Mouse (Mus musculus): ENCODE data around the gene Cdh24. TPM values are rescaled to one million over a fixed set of nuclear protein-coding genes. Genes with fewer than 3 reads are reported as not detected.

Cdh24 gene
- polyA plus RNA-seq, 1 experiment from 2014 or later, result 5.1 TPM

- no peak for ATAC-seq (ENCODE audit: insufficient number of reproducible peaks, insufficient read depth, low FRiP score, low read depth)
- Histone ChIP-seq H3K27me3 (ENCODE audit: control insufficient read depth, insufficient read depth, low read length) (no peaks in the 10 kb centered on the region), H3K36me3 (ENCODE audit: control insufficient read depth, insufficient read depth, low read length) (peaks cover 38% of the 10 kb centered on the region)
Measured at GRCm38 (mm10) chr14:54638210-54638609, 3.0 kb downstream of the Cdh24 start.

GRCm38 (mm10) chr14:54636954-54637353, 4.2 kb downstream of the Cdh24 start:
- Histone ChIP-seq H3K27ac (ENCODE audit: low read length) (no peak overlapping the region), H3K9me3 (ENCODE audit: control insufficient read depth, low read depth, low read length) (no peaks in the 10 kb centered on the region), H3K36me3 (ENCODE audit: control insufficient read depth, insufficient read depth, low read length) (peaks cover 38% of the 10 kb centered on the region), H3K4me3 (ENCODE audit: low read depth, low read length) (no peak overlapping the region), H3K4me2 (replicated peaks; ENCODE audit: low read depth, low read length) (no peak overlapping the region), H3K27me3 (ENCODE audit: control insufficient read depth, insufficient read depth, low read length) (no peaks in the 10 kb centered on the region), H3K4me1 (ENCODE audit: control insufficient read depth, insufficient read depth, low read length) (peaks cover 11% of the 10 kb centered on the region; the same call in 1 of the 2 replicates), H3K9ac (replicated peaks; ENCODE audit: low read depth, low read length) (no peak overlapping the region)
- ATAC-seq (ENCODE audit: insufficient number of reproducible peaks, insufficient read depth, low FRiP score, low read depth), result no peak
- WGBS, result 57% methylated on average over 8 of the region's 8 CpGs

More at GRCm38 (mm10) chr14:54638210-54638609, 3.0 kb downstream of the Cdh24 start:
- Histone ChIP-seq H3K4me1 (ENCODE audit: control insufficient read depth, insufficient read depth, low read length) (peaks cover 11% of the 10 kb centered on the region; the same call in 1 of the 2 replicates), H3K4me2 (replicated peaks; ENCODE audit: low read depth, low read length) (no peak overlapping the region), H3K27ac (ENCODE audit: low read length) (no peak overlapping the region), H3K4me3 (ENCODE audit: low read depth, low read length) (no peak overlapping the region), H3K9ac (replicated peaks; ENCODE audit: low read depth, low read length) (no peak overlapping the region), H3K9me3 (ENCODE audit: control insufficient read depth, low read depth, low read length) (no peaks in the 10 kb centered on the region)
- WGBS, result 78% methylated on average over 5 of the region's 5 CpGs

- WGBS, result 80% methylated on average over 4 of the region's 4 CpGs
- ATAC-seq (ENCODE audit: insufficient number of reproducible peaks, insufficient read depth, low FRiP score, low read depth), result no peak
Measured at GRCm38 (mm10) chr14:54634182-54634581, 7.0 kb downstream of the Cdh24 start.

GRCm38 (mm10) chr14:54632252-54632651, 8.9 kb downstream of the Cdh24 start:
- Histone ChIP-seq H3K4me2 (replicated peaks; ENCODE audit: low read depth, low read length) (no peak overlapping the region), H3K9ac (replicated peaks; ENCODE audit: low read depth, low read length) (no peak overlapping the region), H3K4me3 (ENCODE audit: low read depth, low read length) (no peak overlapping the region), H3K9me3 (ENCODE audit: control insufficient read depth, low read depth, low read length) (no peaks in the 10 kb centered on the region), H3K27me3 (ENCODE audit: control insufficient read depth, insufficient read depth, low read length) (no peaks in the 10 kb centered on the region), H3K4me1 (ENCODE audit: control insufficient read depth, insufficient read depth, low read length) (no peaks in the 10 kb centered on the region), H3K36me3 (ENCODE audit: control insufficient read depth, insufficient read depth, low read length) (peaks cover 35% of the 10 kb centered on the region), H3K27ac (ENCODE audit: low read length) (no peak overlapping the region)
- ATAC-seq (ENCODE audit: insufficient number of reproducible peaks, insufficient read depth, low FRiP score, low read depth), result no peak
- 90% methylated on average over 35 of the region's 37 CpGs for WGBS

More at GRCm38 (mm10) chr14:54634182-54634581, 7.0 kb downstream of the Cdh24 start:
- peaks cover under 1% of the 10 kb centered on the region; the same call in 1 of the 2 replicates for H3K4me1 ChIP-seq (ENCODE audit: control insufficient read depth, insufficient read depth, low read length)
- no peak overlapping the region for H3K4me2 ChIP-seq (replicated peaks; ENCODE audit: low read depth, low read length)
- H3K4me3 ChIP-seq (ENCODE audit: low read depth, low read length), result no peak overlapping the region
- no peak overlapping the region for H3K27ac ChIP-seq (ENCODE audit: low read length)
- no peaks in the 10 kb centered on the region for H3K27me3 ChIP-seq (ENCODE audit: control insufficient read depth, insufficient read depth, low read length)
- peaks cover 43% of the 10 kb centered on the region for H3K36me3 ChIP-seq (ENCODE audit: control insufficient read depth, insufficient read depth, low read length)
- no peaks in the 10 kb centered on the region for H3K9me3 ChIP-seq (ENCODE audit: control insufficient read depth, low read depth, low read length)
- H3K9ac ChIP-seq (replicated peaks; ENCODE audit: low read depth, low read length), result no peak overlapping the region

- Histone ChIP-seq H3K4me1 (ENCODE audit: control insufficient read depth, insufficient read depth, low read length) (no peaks in the 10 kb centered on the region), H3K27ac (ENCODE audit: low read length) (no peak overlapping the region), H3K9me3 (ENCODE audit: control insufficient read depth, low read depth, low read length) (no peaks in the 10 kb centered on the region), H3K9ac (replicated peaks; ENCODE audit: low read depth, low read length) (no peak overlapping the region), H3K36me3 (ENCODE audit: control insufficient read depth, insufficient read depth, low read length) (peaks cover 28% of the 10 kb centered on the region), H3K4me3 (ENCODE audit: low read depth, low read length) (no peak overlapping the region), H3K4me2 (replicated peaks; ENCODE audit: low read depth, low read length) (no peak overlapping the region), H3K27me3 (ENCODE audit: control insufficient read depth, insufficient read depth, low read length) (no peaks in the 10 kb centered on the region)
- WGBS, result 56% methylated on average over 4 of the region's 4 CpGs
- ATAC-seq (ENCODE audit: insufficient number of reproducible peaks, insufficient read depth, low FRiP score, low read depth), result 0 out of 2 replicates have a peak, but pooled peaks have one; percentile 19
Measured at GRCm38 (mm10) chr14:54631240-54631599, 9.9 kb downstream of the Cdh24 start.

- Histone ChIP-seq H3K9ac (replicated peaks; ENCODE audit: low read depth, low read length) (no peak overlapping the region), H3K4me2 (replicated peaks; ENCODE audit: low read depth, low read length) (no peak overlapping the region), H3K9me3 (ENCODE audit: control insufficient read depth, low read depth, low read length) (no peaks in the 10 kb centered on the region), H3K27ac (ENCODE audit: low read length) (no peak overlapping the region), H3K4me3 (ENCODE audit: low read depth, low read length) (no peak overlapping the region), H3K27me3 (ENCODE audit: control insufficient read depth, insufficient read depth, low read length) (no peaks in the 10 kb centered on the region), H3K4me1 (ENCODE audit: control insufficient read depth, insufficient read depth, low read length) (no peaks in the 10 kb centered on the region), H3K36me3 (ENCODE audit: control insufficient read depth, insufficient read depth, low read length) (peaks cover 23% of the 10 kb centered on the region)
- 82% methylated on average over 11 of the region's 11 CpGs for WGBS
- 0 out of 2 replicates have a peak, but pooled peaks have one; percentile 47 for ATAC-seq (ENCODE audit: insufficient number of reproducible peaks, insufficient read depth, low FRiP score, low read depth)
Measured at GRCm38 (mm10) chr14:54630583-54631239, 10.5 kb downstream of the Cdh24 start.

- Histone ChIP-seq H3K27me3 (ENCODE audit: control insufficient read depth, insufficient read depth, low read length) (no peaks in the 10 kb centered on the region), H3K9ac (replicated peaks; ENCODE audit: low read depth, low read length) (no peak overlapping the region), H3K4me1 (ENCODE audit: control insufficient read depth, insufficient read depth, low read length) (no peaks in the 10 kb centered on the region), H3K4me2 (replicated peaks; ENCODE audit: low read depth, low read length) (no peak overlapping the region), H3K27ac (ENCODE audit: low read length) (no peak overlapping the region), H3K4me3 (ENCODE audit: low read depth, low read length) (no peak overlapping the region), H3K36me3 (ENCODE audit: control insufficient read depth, insufficient read depth, low read length) (peaks cover 23% of the 10 kb centered on the region), H3K9me3 (ENCODE audit: control insufficient read depth, low read depth, low read length) (no peaks in the 10 kb centered on the region)
- no peak for ATAC-seq (ENCODE audit: insufficient number of reproducible peaks, insufficient read depth, low FRiP score, low read depth)
- WGBS, result 86% methylated on average over 2 of the region's 2 CpGs
Measured at GRCm38 (mm10) chr14:54629797-54630196, 11.4 kb downstream of the Cdh24 start.

- 73% methylated on average over 5 of the region's 5 CpGs for WGBS
- no peak for ATAC-seq (ENCODE audit: insufficient number of reproducible peaks, insufficient read depth, low FRiP score, low read depth)
- H3K36me3 ChIP-seq (ENCODE audit: control insufficient read depth, insufficient read depth, low read length), result peaks cover 15% of the 10 kb centered on the region
- no peak overlapping the region for H3K4me3 ChIP-seq (ENCODE audit: low read depth, low read length)
- H3K27me3 ChIP-seq (ENCODE audit: control insufficient read depth, insufficient read depth, low read length), result no peaks in the 10 kb centered on the region
- no peaks in the 10 kb centered on the region for H3K9me3 ChIP-seq (ENCODE audit: control insufficient read depth, low read depth, low read length)
- H3K27ac ChIP-seq (ENCODE audit: low read length), result no peak overlapping the region
- H3K4me2 ChIP-seq (replicated peaks; ENCODE audit: low read depth, low read length), result no peak overlapping the region
- no peaks in the 10 kb centered on the region for H3K4me1 ChIP-seq (ENCODE audit: control insufficient read depth, insufficient read depth, low read length)
- H3K9ac ChIP-seq (replicated peaks; ENCODE audit: low read depth, low read length), result no peak overlapping the region
Measured at GRCm38 (mm10) chr14:54628103-54628502, 13.1 kb downstream of the Cdh24 start.

- no peak overlapping the region for H3K27ac ChIP-seq (ENCODE audit: low read length)
- WGBS, result 67% methylated on average over 10 of the region's 10 CpGs
- no peak overlapping the region for H3K9ac ChIP-seq (replicated peaks; ENCODE audit: low read depth, low read length)
- ATAC-seq (ENCODE audit: insufficient number of reproducible peaks, insufficient read depth, low FRiP score, low read depth), result no peak
- H3K27me3 ChIP-seq (ENCODE audit: control insufficient read depth, insufficient read depth, low read length), result no peaks in the 10 kb centered on the region
- H3K36me3 ChIP-seq (ENCODE audit: control insufficient read depth, insufficient read depth, low read length), result no peaks in the 10 kb centered on the region
- H3K9me3 ChIP-seq (ENCODE audit: control insufficient read depth, low read depth, low read length), result no peaks in the 10 kb centered on the region
- no peak overlapping the region for H3K4me3 ChIP-seq (ENCODE audit: low read depth, low read length)
- no peaks in the 10 kb centered on the region for H3K4me1 ChIP-seq (ENCODE audit: control insufficient read depth, insufficient read depth, low read length)
- H3K4me2 ChIP-seq (replicated peaks; ENCODE audit: low read depth, low read length), result no peak overlapping the region
Measured at GRCm38 (mm10) chr14:54624976-54625375, 16.2 kb downstream of the Cdh24 start.
